Mouse (Mus musculus) heart, adult 2 months (tissue): ENCODE results near the gene Cops3. TPM values are rescaled to one million over a fixed set of nuclear protein-coding genes. Genes with fewer than 3 reads are reported as not detected.

Experiments
- DNase-seq, 2 experiments: peaks; one replicate each; pipeline ENCODE4 v3.0.0; 2021
- H3K27ac ChIP-seq: fragments of 200-600 bp; 2 replicates; pipeline ENCODE4 v1.8.1; 2022
- H3K27me3 ChIP-seq: fragments of 200-500 bp; 2 replicates; pipeline ENCODE4 v1.6.1; 2012; ENCODE audit warnings: mild to moderate bottlenecking, low read length, inconsistent platforms, mixed read lengths; ENCODE audit not compliant: control insufficient read depth, insufficient read depth
- H3K36me3 ChIP-seq: fragments of 200-500 bp; 2 replicates; pipeline ENCODE4 v1.6.1; 2012; ENCODE audit warnings: low read length, inconsistent platforms; ENCODE audit not compliant: control insufficient read depth, insufficient read depth
- H3K4me1 ChIP-seq: fragments of 200-500 bp; 2 replicates; pipeline ENCODE4 v1.6.1; 2011; ENCODE audit warnings: low read length; ENCODE audit not compliant: control insufficient read depth, insufficient read depth
- H3K4me3 ChIP-seq: fragments of 200-600 bp; 2 replicates; pipeline ENCODE4 v1.8.1; 2022
- H3K79me2 ChIP-seq: fragments of 200-500 bp; replicated peaks from 2 replicates; pipeline ENCODE4 v1.6.1; 2012; ENCODE audit warnings: mild to moderate bottlenecking, inconsistent platforms, low read length, moderate library complexity, mixed read lengths; ENCODE audit not compliant: control insufficient read depth, insufficient read depth
- H3K9ac ChIP-seq: fragments of 200-500 bp; 2 replicates; pipeline ENCODE4 v1.6.1; 2012; ENCODE audit warnings: low read depth, mild to moderate bottlenecking, control low read depth, inconsistent platforms, low read length, mixed read lengths
- CTCF ChIP-seq: fragments of 200-600 bp; IDR thresholded peaks from 2 replicates; pipeline ENCODE4 v1.8.1; 2022; ENCODE audit warnings: antibody characterized with exemption, mild to moderate bottlenecking, moderate library complexity
- EP300 ChIP-seq: fragments of 200-500 bp; IDR thresholded peaks from 2 replicates; pipeline ENCODE4 v1.6.1; 2011; ENCODE audit warnings: low read depth, low read length, control low read depth; ENCODE audit not compliant: insufficient read depth
- POLR2A ChIP-seq: fragments of 200-500 bp; IDR thresholded peaks from 2 replicates; pipeline ENCODE4 v1.6.1; 2011; ENCODE audit warnings: mild to moderate bottlenecking, low read depth, low read length, control low read depth; ENCODE audit not compliant: insufficient read depth
- WGBS: fragments of 180-500 bp; shearing (Covaris S2); methylation state at CpG from one replicate; pipeline ENCODE4 v1.1.7; 2018; 5-methylcytosine and 5-hydroxymethylcytosine counted together
- intact Hi-C: fragments of 180-260 bp; cut with DNase I; formaldehyde crosslinking; loops from one replicate; pipeline ENCODE4 v1.15.1; 2025
- polyA plus RNA-seq: library from polyadenylated mRNA; depleted of rRNA; stranded (reverse); fragments of >200 nt; gene quantifications from 2 replicates; pipeline ENCODE4 v1.2.3, GENCODE M21; 2012
- total RNA-seq, 2 experiments: library from RNA; stranded (reverse); gene quantifications; 2 replicates each; pipeline ENCODE4 v1.2.3; 2021

Cops3 gene
- total and polyA plus RNA-seq, 3 experiments: 28.4 to 75.5 (median 67.7) TPM

DNA sequence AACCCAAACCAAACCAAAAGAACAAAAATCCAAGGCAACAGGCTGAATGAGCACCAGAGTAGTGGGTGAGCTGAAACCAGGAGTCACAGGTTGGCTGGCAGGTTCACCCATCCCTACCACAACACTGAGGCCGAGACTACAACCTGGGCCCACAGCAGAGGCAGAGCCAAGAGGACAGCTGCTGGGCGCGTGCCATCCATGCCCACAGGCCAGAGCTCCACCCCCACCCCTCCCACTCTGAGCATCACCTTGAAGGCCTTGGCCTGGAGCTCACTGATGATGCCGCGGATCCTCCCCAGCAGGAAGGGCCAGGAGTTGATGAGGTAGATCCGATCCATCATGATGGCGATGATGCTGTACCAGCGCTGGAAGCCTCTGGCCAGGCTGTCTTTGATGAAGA, 37.8 kb downstream of the Cops3 start:
- no peak for TF ChIP-seq CTCF
- TF ChIP-seq POLR2A: no peak
- no peak for TF ChIP-seq EP300
- no peak overlapping the region for H3K27ac ChIP-seq
- no peak for DNase-seq
- H3K4me3 ChIP-seq: no peak overlapping the region
- 81% methylated on average over 8 of the region's 8 CpGs for WGBS
- no peak overlapping the region for H3K9ac ChIP-seq
- peaks cover 5% of the 10 kb centered on the region for H3K36me3 ChIP-seq
- H3K27me3 ChIP-seq: no peaks in the 10 kb centered on the region
- intact Hi-C loops: no loop called here
- H3K79me2 ChIP-seq: peaks cover 3% of the 10 kb centered on the region
- H3K4me1 ChIP-seq: 0 out of 2 replicates have a peak, but pooled peaks cover 1% of the 10 kb centered on the region

- Histone ChIP-seq H3K27me3 (no peaks in the 10 kb centered on the region), H3K4me1 (no peaks in the 10 kb centered on the region), H3K4me3 (no peak overlapping the region), H3K79me2 (no peaks in the 10 kb centered on the region; the same call in 1 of the 2 replicates), H3K36me3 (0 out of 2 replicates have a peak, but pooled peaks cover 2% of the 10 kb centered on the region), H3K27ac (no peak overlapping the region), H3K9ac (no peak overlapping the region)
- TF ChIP-seq CTCF (no peak), EP300 (no peak), POLR2A (no peak)
- WGBS: 97% methylated on average over 10 of the region's 10 CpGs
- intact Hi-C loops: no loop called here
- DNase-seq: no peak
Measured at GRCm38 (mm10) chr11:59800412-59800811, 39.2 kb downstream of the Cops3 start.

- Histone ChIP-seq H3K36me3 (no peaks in the 10 kb centered on the region), H3K4me3 (no peak overlapping the region)
- WGBS: 83% methylated on average over 6 of the region's 6 CpGs
Measured at GRCm38 (mm10) chr11:59793390-59793789, 46.2 kb downstream of the Cops3 start.

GRCm38 (mm10) chr11:59789311-59789710, 50.3 kb downstream of the Cops3 start:
- no peak for DNase-seq
- Histone ChIP-seq H3K4me1 (no peaks in the 10 kb centered on the region), H3K36me3 (no peaks in the 10 kb centered on the region), H3K27ac (no peak overlapping the region), H3K4me3 (no peak overlapping the region), H3K27me3 (no peaks in the 10 kb centered on the region), H3K9ac (no peak overlapping the region), H3K79me2 (no peaks in the 10 kb centered on the region)
- no peak for TF ChIP-seq POLR2A
- 97% methylated on average over 1 of the region's 1 CpGs for WGBS
- intact Hi-C loops: no loop called here

More at GRCm38 (mm10) chr11:59793390-59793789, 46.2 kb downstream of the Cops3 start:
- H3K9ac ChIP-seq: no peak overlapping the region
- no peaks in the 10 kb centered on the region for H3K27me3 ChIP-seq
- H3K27ac ChIP-seq: no peak overlapping the region
- intact Hi-C loops: no loop called here
- H3K79me2 ChIP-seq: no peaks in the 10 kb centered on the region
- DNase-seq: no peak
- TF ChIP-seq POLR2A: no peak
- no peak for TF ChIP-seq CTCF
- TF ChIP-seq EP300: no peak
- no peaks in the 10 kb centered on the region for H3K4me1 ChIP-seq

- H3K4me1 ChIP-seq: no peaks in the 10 kb centered on the region
- H3K27ac ChIP-seq: no peak within 1 kb of the TSS
- no peaks in the 10 kb centered on the region for H3K79me2 ChIP-seq
- DNase-seq: peak; percentile 66
- no peaks in the 10 kb centered on the region for H3K36me3 ChIP-seq
- no peaks in the 10 kb centered on the region for H3K27me3 ChIP-seq
- intact Hi-C loops: no loop called here
- H3K4me3 ChIP-seq: peak within 1 kb of the TSS; percentile 46
- WGBS: 1% methylated on average over 50 of the region's 51 CpGs
- H3K9ac ChIP-seq: peak within 1 kb of the TSS; percentile 45
- no peak for TF ChIP-seq EP300
- TF ChIP-seq CTCF: peak; percentile 12; the same call in 1 of the 2 replicates
- no peak for TF ChIP-seq POLR2A
Measured at GRCm38 (mm10) chr11:59787199-59787781, 52.3 kb downstream of the Cops3 start, which contains the start of gene Pld6. Gene Pld6, minus strand, starts transcription at chr11:59787645.

- WGBS: 47% methylated on average over 15 of the region's 15 CpGs
- intact Hi-C loops: no loop called here
Measured at GRCm38 (mm10) chr11:59786444-59787198, 53.0 kb downstream of the Cops3 start.

More at GRCm38 (mm10) chr11:59786444-59787198, 53.0 kb downstream of the Cops3 start:
- H3K27ac ChIP-seq: no peak overlapping the region
- H3K27me3 ChIP-seq: no peaks in the 10 kb centered on the region
- no peaks in the 10 kb centered on the region for H3K79me2 ChIP-seq
- peak overlapping the region; percentile 46 for H3K4me3 ChIP-seq
- no peak for DNase-seq
- H3K36me3 ChIP-seq: no peaks in the 10 kb centered on the region
- peak overlapping the region; percentile 45; the same call in 1 of the 2 replicates for H3K9ac ChIP-seq
- H3K4me1 ChIP-seq: no peaks in the 10 kb centered on the region
- TF ChIP-seq POLR2A (no peak), EP300 (no peak), CTCF (no peak)
